Mouse (Mus musculus): ENCODE data around the gene Pde1c.

- TF ChIP-seq CTCF (IDR thresholded peaks at IDR 0.05; ENCODE audit: low read depth, low read length), result no peak
- TF ChIP-seq POLR2A (IDR thresholded peaks at IDR 0.05; ENCODE audit: extremely low read depth, insufficient read depth, low read length), result no peak
Measured at GRCm38 (mm10) chr6:56555848-56556247, 13.1 kb downstream of the Pde1c start.
